Mouse (Mus musculus): ENCODE results near the gene Slc2a1.

GRCm38 (mm10) chr4:119157186-119157585 lies 48.7 kb downstream of the Slc2a1 start:
- no peak for TF ChIP-seq MXI1 (IDR thresholded peaks at IDR 0.05; ENCODE audit: low read depth, low read length)
- TF ChIP-seq POLR2A (IDR thresholded peaks at IDR 0.05; ENCODE audit: low read depth, low read length) = no peak
- peak; percentile 54 to 71 for TF ChIP-seq CTCF (conservative IDR thresholded peaks at IDR 0.05 in 1 of 2, IDR thresholded peaks at IDR 0.05 in 1 of 2; ENCODE audit: low read depth in 2 of 2, low read length in 2 of 2)
- no peak for TF ChIP-seq EP300 (IDR thresholded peaks at IDR 0.05; ENCODE audit: low read length)
- no peak for TF ChIP-seq PAX5 (IDR thresholded peaks at IDR 0.05; ENCODE audit: low read length)
- TF ChIP-seq MYC (IDR thresholded peaks at IDR 0.05; ENCODE audit: low read depth, low read length) = no peak
- no peak for TF ChIP-seq JUN (IDR thresholded peaks at IDR 0.05; ENCODE audit: insufficient read depth, low read depth, low read length)
- no peak for TF ChIP-seq USF1 (IDR thresholded peaks at IDR 0.05; ENCODE audit: low read depth, low read length)
- no peak for TF ChIP-seq ZC3H11A (IDR thresholded peaks at IDR 0.05; ENCODE audit: low read depth, low read length)
- no peak for TF ChIP-seq POLR2AphosphoS2 (IDR thresholded peaks at IDR 0.05; ENCODE audit: low read depth, low read length)
- TF ChIP-seq ETS1 (conservative IDR thresholded peaks at IDR 0.05; ENCODE audit: low read depth, low read length) = no peak
- no peak for TF ChIP-seq TCF12 (IDR thresholded peaks at IDR 0.05; ENCODE audit: low read depth, low read length)
- no peak for TF ChIP-seq RCOR1 (conservative IDR thresholded peaks at IDR 0.05; ENCODE audit: low read depth, low read length)

Data from CH12.LX (cell line).